Mouse (Mus musculus) hindbrain, embryonic 13.5 days (tissue): ENCODE measurements around the gene Snapc5. TPM values are rescaled to one million over a fixed set of nuclear protein-coding genes. Genes with fewer than 3 reads are reported as not detected.
A peak's percentile ranks its signal among the peaks of the same experiment; 100 is the strongest.

Source experiments
- ATAC-seq: fragments of 200-750 bp; cut with Nextera tagmentation; 2 replicates; pipeline ENCODE4 v1.8.0; 2017; ENCODE audit warnings: moderate TSS enrichment; ENCODE audit not compliant: low FRiP score
- H3K27ac ChIP-seq: fragments of 300-500 bp; sonication (generic); 2 replicates; pipeline ENCODE4 v1.5.1; 2015; ENCODE audit warnings: inconsistent platforms, mild to moderate bottlenecking, moderate library complexity
- H3K27me3 ChIP-seq: fragments of 300-500 bp; sonication (generic); 2 replicates; pipeline ENCODE4 v1.6.1; 2015; ENCODE audit warnings: mild to moderate bottlenecking, inconsistent platforms
- H3K36me3 ChIP-seq: fragments of 300-500 bp; sonication (generic); 2 replicates; pipeline ENCODE4 v1.6.1; 2015; ENCODE audit warnings: mild to moderate bottlenecking, inconsistent platforms
- H3K4me1 ChIP-seq: fragments of 300-500 bp; sonication (generic); replicated peaks from 2 replicates; pipeline ENCODE4 v1.6.1; 2015; ENCODE audit warnings: inconsistent platforms
- H3K4me2 ChIP-seq: fragments of 300-500 bp; sonication (generic); 2 replicates; pipeline ENCODE4 v1.6.1; 2015; ENCODE audit warnings: inconsistent platforms, mild to moderate bottlenecking, moderate library complexity
- H3K4me3 ChIP-seq: fragments of 300-500 bp; sonication (generic); 2 replicates; pipeline ENCODE4 v1.5.1; 2015; ENCODE audit warnings: mild to moderate bottlenecking, inconsistent platforms
- H3K9ac ChIP-seq: fragments of 300-500 bp; sonication (generic); 2 replicates; pipeline ENCODE4 v1.6.1; 2015; ENCODE audit warnings: mild to moderate bottlenecking, inconsistent platforms
- H3K9me3 ChIP-seq: fragments of 300-500 bp; sonication (generic); 2 replicates; pipeline ENCODE4 v1.6.1; 2016; ENCODE audit warnings: inconsistent platforms
- WGBS: fragments of 180-500 bp; shearing (Covaris S2); methylation state at CpG from one replicate; pipeline ENCODE4 v1.1.7; 2015; 5-methylcytosine and 5-hydroxymethylcytosine counted together
- microRNA-seq: library from miRNA; unstranded; fragments of <30 nt; microRNA quantifications from one replicate; pipeline ENCODE4, GENCODE M21; 2016
- polyA plus RNA-seq: library from polyadenylated mRNA; unstranded; fragments of >200 nt; fragmentation: Nextera tagmentation; extraction: Ambion mirVana; gene quantifications from 2 replicates; pipeline ENCODE4 v1.2.1, GENCODE M21; 2015

The Snapc5 gene
- polyA plus RNA-seq, 1 experiment from 2014 or later: 40.5 TPM

GRCm38 (mm10) chr9:64231171-64231570, 52.1 kb downstream of the Snapc5 start:
- WGBS: 79% methylated on average over 5 of the region's 5 CpGs
- no peak for ATAC-seq
- no peaks in the 10 kb centered on the region for H3K9me3 ChIP-seq
- H3K4me1 ChIP-seq: peaks cover 50% of the 10 kb centered on the region
- no peak overlapping the region for H3K9ac ChIP-seq
- no peak overlapping the region for H3K4me3 ChIP-seq
- no peak overlapping the region for H3K4me2 ChIP-seq
- no peak overlapping the region for H3K27ac ChIP-seq
- H3K36me3 ChIP-seq: no peaks in the 10 kb centered on the region
- H3K27me3 ChIP-seq: no peaks in the 10 kb centered on the region

- no peak for ATAC-seq
- Histone ChIP-seq H3K9me3 (no peaks in the 10 kb centered on the region), H3K27me3 (no peaks in the 10 kb centered on the region), H3K27ac (peak overlapping the region; percentile 25; the same call in 1 of the 2 replicates), H3K9ac (no peak overlapping the region), H3K4me1 (peaks cover 50% of the 10 kb centered on the region), H3K4me2 (no peak overlapping the region), H3K4me3 (no peak overlapping the region), H3K36me3 (no peaks in the 10 kb centered on the region)
- 81% methylated on average over 3 of the region's 3 CpGs for WGBS
These were observed 52.6 kb downstream of the Snapc5 start for GRCm38 (mm10) chr9:64231674-64232073.

- WGBS: 57% methylated on average over 9 of the region's 9 CpGs
- no peak overlapping the region for H3K9ac ChIP-seq
- peaks cover 50% of the 10 kb centered on the region for H3K4me1 ChIP-seq
- H3K27ac ChIP-seq: peak overlapping the region; percentile 52
- no peak for ATAC-seq
- H3K4me3 ChIP-seq: no peak overlapping the region
- H3K27me3 ChIP-seq: no peaks in the 10 kb centered on the region
- H3K4me2 ChIP-seq: no peak overlapping the region
- H3K9me3 ChIP-seq: no peaks in the 10 kb centered on the region
- no peaks in the 10 kb centered on the region for H3K36me3 ChIP-seq
These were observed 53.3 kb downstream of the Snapc5 start for GRCm38 (mm10) chr9:64232257-64232957.

Small RNAs within 50 kb of the gene (microRNA-seq; reads per million reads assigned to microRNA genes)
- not detected for gene Gm24106

Other genes starting within 250 kb of the Snapc5 start
- gene Smad6, start 157.2 kb upstream of the Snapc5 start, polyA plus RNA-seq: 2.3 and 2.8 TPM in 2 replicates
- 0.12 TPM in 1 of 2 replicates, not detected in the other for gene Lctl, start 62.1 kb upstream of the Snapc5 start, polyA plus RNA-seq
- gene Zwilch, start 6.2 kb upstream of the Snapc5 start, polyA plus RNA-seq: 6.5 and 7.3 TPM in 2 replicates
- gene Rpl4, start 5.9 kb upstream of the Snapc5 start, polyA plus RNA-seq: 659 and 664 TPM in 2 replicates
- gene Uchl4, start 55.9 kb downstream of the Snapc5 start, polyA plus RNA-seq: 2.9 and 3.1 TPM in 2 replicates
- 51.2 and 52.0 TPM in 2 replicates for gene Map2k1, start 74.4 kb downstream of the Snapc5 start, polyA plus RNA-seq
- 88.3 and 90.3 TPM in 2 replicates for gene Tipin, start 102.3 kb downstream of the Snapc5 start, polyA plus RNA-seq
- 20.1 and 21.4 TPM in 2 replicates for gene Dis3l, start 162.0 kb downstream of the Snapc5 start, polyA plus RNA-seq
- gene Megf11, start 206.4 kb downstream of the Snapc5 start, polyA plus RNA-seq: 14.7 and 15.7 TPM in 2 replicates